Mouse (Mus musculus): ENCODE measurements around the gene Cpsf6.

- TF ChIP-seq CTCF (IDR thresholded peaks at IDR 0.05): no peak
- no peak for TF ChIP-seq EP300 (IDR thresholded peaks at IDR 0.05)
Measured at GRCm38 (mm10) chr10:117342406-117342805, 37.4 kb downstream of the Cpsf6 start.

Measured in lung, postnatal 0 days (tissue).